Mouse (Mus musculus) CD4-positive helper T cell, adult 2 months (primary cell): ENCODE measurements around the gene Tanc1.

Experiments
- DNase-seq: peaks from one replicate; pipeline ENCODE4 v3.0.0-alpha.2; 2012; ENCODE audit warnings: low read depth, missing footprints, low spot score

Gene Tanc1

GRCm38 (mm10) chr2:59791596-59791995, 179.8 kb downstream of the Tanc1 start:
- no peak for DNase-seq

GRCm38 (mm10) chr2:59793337-59793736, 181.5 kb downstream of the Tanc1 start:
- DNase-seq = no peak

DNA sequence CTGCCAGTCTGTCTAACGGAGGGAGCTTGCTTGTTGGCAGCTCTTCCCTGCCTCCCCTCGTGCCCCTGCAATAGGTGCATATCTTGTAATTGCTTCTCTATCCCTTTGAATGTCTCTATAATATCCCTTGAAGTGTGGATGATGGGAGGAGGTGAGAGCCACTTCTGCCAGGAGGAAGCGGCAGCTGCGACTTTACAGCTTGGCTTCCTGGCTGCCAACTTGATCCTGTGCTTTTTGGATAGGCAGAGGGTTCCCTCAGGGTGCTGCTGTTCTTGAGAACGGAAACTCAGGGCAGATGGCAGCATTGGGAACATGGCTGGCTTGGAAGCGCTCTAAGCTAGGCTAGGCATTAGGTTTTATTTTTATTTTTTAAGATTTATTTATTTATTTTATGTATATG, 183.0 kb downstream of the Tanc1 start:
- DNase-seq = no peak

- no peak for DNase-seq
These were observed 187.2 kb downstream of the Tanc1 start for GRCm38 (mm10) chr2:59798934-59799532.

GRCm38 (mm10) chr2:59799572-59799971, 187.7 kb downstream of the Tanc1 start:
- no peak for DNase-seq

DNA sequence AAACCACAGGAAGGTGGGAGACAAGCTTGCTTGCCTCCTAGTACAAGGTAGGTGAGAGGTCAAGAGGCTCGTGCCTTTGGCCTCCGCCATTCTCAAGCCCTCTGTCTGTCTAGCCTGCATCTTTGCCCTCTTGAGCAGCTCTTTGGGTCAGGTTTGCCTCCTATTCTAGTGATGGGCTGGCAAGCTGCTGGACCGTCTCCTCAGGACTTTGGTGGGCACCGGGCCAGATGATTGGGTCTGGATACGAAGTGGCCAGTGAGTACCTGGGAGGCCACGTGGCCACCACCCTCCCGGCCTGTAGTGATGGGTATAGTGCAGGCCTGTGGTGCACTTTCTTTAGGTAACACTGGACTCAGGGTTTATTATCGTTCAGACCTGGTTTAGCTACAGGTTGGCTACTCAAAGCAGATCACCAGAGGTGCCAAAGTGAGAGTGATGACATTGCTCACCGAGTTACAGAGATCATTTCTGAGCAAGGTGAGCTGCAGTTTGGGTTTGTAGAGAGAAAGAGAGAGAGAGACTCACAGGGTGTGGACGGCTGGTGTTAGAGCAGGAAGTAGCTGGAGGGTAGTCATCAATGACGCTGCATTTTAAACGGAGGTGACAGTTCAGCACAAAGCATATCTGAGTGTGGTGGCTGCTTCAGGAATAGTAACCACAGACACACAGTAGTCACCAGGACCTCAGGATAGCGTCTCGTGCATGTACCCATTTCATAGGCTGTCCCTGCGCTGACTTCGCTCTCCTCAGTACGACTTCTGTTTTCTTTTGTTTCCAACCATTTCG, 188.8 kb downstream of the Tanc1 start:
- DNase-seq = no peak

- no peak for DNase-seq
These were observed 191.0 kb downstream of the Tanc1 start for GRCm38 (mm10) chr2:59802722-59803387.

GRCm38 (mm10) chr2:59805595-59805994, 193.8 kb downstream of the Tanc1 start:
- no peak for DNase-seq

GRCm38 (mm10) chr2:59806038-59806437, 194.2 kb downstream of the Tanc1 start:
- no peak for DNase-seq

GRCm38 (mm10) chr2:59808608-59809007, 196.8 kb downstream of the Tanc1 start:
- no peak for DNase-seq

DNA sequence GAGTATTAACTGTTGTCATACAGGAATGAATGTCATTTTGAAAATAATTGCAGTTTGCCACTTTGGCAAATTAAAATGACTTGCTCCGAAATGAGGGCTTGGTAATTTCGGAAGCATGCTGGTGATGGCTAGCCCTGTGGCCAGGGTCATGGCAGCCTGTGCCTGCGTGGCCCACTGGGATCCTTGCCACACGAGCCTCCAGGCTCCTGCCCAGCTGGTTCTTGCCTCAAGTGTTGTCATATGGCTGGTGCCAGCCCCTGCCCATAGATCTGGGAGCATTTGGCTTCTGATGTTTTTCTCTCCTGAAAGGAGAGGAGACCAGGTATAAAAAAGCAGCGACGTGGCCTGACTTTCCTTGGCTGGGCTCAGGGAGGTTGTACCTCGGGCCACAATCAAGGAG, 198.2 kb downstream of the Tanc1 start:
- DNase-seq = no peak

DNA sequence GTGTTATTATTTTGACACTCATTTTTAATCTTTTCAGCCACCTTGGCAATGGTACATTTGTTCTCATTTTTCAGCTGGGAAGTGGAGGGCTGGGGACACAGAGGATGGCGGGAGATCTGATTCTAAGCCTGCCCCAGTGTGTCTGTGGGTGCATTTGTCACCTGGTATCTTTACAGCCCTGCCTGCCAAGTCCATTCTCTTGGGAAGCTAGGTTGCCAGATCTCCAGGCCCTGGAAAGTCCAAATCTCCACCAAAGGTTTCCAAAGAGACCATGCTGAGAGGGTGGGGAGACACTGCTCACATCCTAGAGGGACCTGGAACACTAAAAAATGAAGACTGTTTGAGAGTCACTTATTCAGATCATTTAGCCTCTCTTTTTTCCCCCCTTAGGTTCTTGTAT, 199.4 kb downstream of the Tanc1 start:
- no peak for DNase-seq

- DNase-seq = no peak
These were observed 200.8 kb downstream of the Tanc1 start for GRCm38 (mm10) chr2:59812641-59813040.

DNA sequence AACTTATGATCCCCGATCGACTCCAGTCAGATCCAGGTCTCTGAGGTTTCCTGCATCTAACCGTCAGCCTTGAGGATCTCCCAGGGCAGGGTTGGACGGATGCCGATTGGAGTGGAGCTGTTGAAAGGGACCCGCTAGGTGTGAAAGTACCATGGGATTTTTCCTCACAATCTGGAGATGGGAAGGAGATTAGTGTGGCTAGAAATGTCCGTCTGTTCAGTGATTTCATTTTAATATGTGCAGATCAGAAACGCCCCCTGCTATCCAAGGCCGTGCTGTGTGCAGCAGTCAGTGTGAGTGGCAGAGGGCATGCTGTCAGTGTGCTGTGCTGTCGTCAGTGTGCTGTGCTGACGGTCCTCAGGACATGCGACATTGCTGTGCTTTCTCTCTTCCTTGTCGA, 201.6 kb downstream of the Tanc1 start:
- DNase-seq = no peak

DNA sequence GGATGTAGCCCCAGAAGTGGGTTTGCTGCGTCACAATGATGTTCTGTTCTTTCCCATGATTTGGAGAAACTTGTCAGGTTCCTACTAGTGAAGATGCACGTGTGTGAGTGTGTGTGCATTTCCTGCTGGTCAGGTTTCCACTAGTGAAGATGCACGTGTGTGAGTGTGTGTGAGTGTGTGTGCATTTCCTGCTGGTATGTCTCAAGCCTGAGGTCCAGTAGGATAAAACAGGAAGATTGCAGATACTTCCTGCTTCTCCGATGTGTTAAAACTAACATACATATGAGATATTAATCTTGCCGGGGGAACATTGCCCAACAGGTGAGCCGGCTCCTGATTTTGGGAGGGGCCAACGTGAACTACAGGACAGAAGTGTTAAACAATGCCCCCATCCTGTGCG, 203.2 kb downstream of the Tanc1 start:
- no peak for DNase-seq

DNA sequence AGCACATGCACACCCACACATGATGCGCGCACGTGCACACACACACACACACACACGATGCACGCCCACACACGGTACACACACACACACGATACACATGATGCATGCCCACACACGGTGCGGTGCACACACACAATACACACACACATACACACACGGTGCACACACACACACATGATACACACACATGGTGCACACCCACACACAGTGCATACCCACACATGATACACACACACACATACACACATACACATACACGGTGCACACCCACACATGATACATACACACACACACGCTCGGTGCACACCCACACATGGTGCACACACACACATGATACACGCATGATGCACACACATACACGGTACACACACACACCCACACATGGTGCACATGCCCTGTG, 206.8 kb downstream of the Tanc1 start:
- no peak for DNase-seq

DNA sequence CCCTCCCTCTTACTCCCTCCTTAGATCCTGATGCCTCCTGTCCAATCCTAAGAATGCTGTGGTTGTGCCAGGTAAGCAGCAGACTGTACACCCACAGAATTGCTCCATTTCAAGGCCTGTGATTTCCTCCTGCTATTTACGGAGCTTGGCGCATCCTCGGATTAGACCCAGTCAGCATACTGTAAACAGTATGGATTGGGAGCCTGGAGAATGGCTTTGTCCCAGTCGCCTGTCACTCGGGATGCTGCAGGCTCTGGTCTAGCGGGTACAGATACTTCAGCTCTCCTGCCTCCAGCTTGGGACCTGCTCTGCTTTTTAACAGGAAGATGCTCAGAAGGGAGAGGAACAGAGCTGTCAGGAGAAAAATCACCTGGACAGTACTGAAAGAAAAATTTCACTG, 207.6 kb downstream of the Tanc1 start:
- DNase-seq = no peak

DNA sequence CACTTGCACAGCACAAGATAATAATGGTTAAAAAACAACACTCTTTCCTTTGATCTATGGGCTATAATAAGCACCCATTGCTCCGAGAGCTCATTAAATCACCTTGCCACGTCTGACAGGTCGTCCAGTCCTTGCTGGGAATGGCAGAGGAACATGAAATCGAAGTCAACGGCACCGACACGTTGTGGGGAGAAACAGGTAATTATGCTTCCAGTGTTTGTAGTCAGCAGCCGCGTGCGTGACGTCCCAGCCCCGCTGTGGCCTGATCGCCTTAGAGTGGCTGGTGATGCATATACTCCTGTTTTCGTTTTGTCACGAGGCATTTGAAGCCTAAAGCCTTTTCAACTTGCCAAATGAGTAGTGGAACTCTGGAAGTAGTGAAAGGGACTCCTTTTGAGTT, 208.2 kb downstream of the Tanc1 start:
- no peak for DNase-seq

GRCm38 (mm10) chr2:59821044-59821443, 209.2 kb downstream of the Tanc1 start:
- no peak for DNase-seq

- no peak for DNase-seq
These were observed 212.4 kb downstream of the Tanc1 start for GRCm38 (mm10) chr2:59824289-59824688.

GRCm38 (mm10) chr2:59825380-59825779, 213.5 kb downstream of the Tanc1 start:
- DNase-seq = no peak

- no peak for DNase-seq
These were observed 216.3 kb downstream of the Tanc1 start for GRCm38 (mm10) chr2:59828103-59828655.
